Mouse (Mus musculus) retina, embryonic 14.5 days (tissue): Measurements from ENCODE around the gene Gm28308.

ENCODE experiments used
- DNase-seq: peaks from one replicate; pipeline ENCODE4 v3.0.0-alpha.2; 2015; ENCODE audit warnings: low spot score

Gm28308 gene

DNA sequence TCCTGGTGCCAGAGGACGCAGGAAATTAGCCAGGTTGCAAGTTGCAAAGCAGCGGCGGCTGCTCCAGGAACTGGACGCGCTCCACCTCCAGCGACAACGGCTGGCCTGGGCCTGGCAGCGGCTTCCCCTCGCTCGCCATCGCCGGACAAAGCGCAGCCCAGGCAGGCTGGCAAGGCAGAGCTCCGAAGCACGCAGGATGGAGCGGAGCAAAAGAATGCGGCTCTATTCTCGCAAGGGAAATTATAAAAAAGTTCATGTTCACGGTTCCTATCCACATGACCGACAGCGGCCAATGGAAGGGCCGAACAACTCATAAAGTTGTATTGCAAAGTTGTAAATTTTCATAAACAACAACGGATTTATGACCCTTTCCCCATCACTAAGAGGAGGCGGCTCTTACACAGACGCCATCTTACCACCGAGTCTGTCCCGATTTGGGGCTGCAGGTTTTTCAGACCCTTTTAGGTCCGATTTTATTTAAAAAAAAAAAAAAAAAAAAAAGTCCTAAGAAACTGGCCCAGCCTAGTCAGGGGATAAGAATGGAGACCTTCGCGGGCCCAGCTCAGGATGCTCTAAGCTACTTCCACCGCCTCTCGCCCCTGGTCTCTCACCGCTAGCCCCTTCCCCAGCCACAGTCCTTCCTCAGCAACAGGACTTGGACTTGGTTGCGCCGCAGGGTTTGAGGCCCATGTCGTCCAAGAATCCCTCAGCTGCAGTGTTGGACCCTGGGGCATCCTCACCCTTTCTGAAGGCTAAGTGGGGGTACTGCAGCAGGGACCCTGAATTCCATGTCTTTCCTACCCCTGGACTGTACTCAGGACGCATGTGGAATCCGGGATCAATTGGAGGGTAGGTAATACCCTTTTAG is at the start of gene Gm28308, which contains the start of gene Hoxa3:
Gene Gm28308 (minus strand): TSS at position 221 of the 868 bp plus-strand sequence.
Gene Hoxa3 (minus strand): TSS at position 218 of the 868 bp plus-strand sequence.
- no peak for DNase-seq

GRCm38 (mm10) chr6:52262463-52263320 is 49.6 kb upstream of the Gm28308 start:
- DNase-seq = no peak

DNA sequence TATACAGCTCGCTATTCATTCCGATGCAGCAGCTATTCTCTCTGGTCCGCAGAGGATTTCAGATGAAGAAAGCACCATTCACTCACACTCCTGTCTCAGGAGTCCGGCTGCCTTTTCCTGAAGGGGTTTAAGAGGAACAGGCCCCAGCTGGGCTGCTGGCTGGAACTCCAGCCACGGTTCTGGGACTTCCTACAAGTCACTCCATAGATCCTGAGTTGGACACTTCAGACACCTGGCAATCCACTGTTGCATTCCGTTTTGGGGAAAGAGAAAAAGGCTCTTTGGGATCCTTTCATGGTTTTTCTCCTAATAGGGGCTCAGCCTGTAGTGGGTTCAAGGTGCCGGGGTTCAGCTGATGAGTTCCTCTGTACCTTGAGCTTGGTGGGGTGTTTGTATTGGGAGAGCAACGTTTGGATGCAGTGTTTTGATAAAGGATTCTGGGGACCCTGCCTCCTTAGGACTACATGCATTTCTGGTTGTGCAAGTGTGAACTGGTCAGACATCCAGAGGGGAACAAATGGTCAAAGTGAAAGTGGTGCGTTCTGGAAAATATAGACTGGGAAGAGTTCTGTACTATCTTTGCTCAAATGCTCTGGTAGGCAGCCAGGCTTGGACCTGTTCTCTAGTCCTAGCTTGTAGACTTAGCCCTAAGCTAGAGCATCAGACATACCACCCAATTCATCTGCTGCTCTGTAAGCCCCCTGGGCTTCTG is 48.8 kb upstream of the Gm28308 start:
- no peak for DNase-seq

DNA sequence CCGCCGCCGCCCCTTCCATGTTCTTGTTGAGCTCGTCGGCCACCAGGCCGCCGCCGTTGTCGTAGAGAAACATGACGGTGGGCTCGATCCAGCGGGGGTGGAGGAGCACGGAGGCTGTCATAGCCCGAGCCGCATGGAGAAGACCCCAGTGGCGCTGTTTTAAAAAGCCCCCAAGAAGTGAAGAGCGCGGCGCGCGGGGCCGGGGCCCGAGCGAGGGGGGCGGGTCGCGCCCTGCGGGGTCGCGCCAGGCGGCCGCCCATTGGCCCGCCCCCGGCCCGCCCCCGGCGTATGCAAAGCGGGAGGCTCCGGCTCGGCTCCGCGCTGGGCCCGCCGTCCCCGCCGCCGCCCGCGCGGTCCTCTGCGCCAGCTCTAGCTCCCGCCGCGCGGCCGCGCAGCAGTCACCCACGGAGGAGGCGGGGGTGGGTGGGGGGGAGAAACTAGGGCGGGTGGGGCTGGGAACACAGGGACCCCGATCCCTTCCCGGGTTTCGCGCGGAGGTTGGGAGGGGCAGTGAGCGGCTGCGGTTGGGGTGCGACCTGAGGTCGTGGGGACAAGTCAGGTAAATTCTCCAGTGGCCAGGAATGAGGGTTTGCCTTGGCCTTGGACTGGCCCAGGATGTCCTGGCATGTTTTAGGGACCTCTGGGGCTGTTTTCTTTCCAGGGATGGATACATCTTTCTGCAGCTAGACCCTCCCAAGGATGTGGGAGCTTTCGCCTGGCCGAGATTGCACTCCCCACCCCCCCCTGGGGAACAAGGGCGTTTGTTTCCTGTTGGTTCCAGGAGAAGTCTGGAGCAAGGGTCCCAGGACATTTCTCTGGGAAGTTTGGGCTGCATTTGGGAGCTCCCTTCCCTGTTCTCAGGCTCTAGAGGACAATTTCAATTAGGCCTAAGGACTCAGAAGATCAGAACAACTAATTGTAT is 47.8 kb upstream of the Gm28308 start, which contains the start of gene Hoxa13:
Gene Hoxa13 (minus strand): TSS at position 227 of the 922 bp plus-strand sequence.
- DNase-seq = no peak

- DNase-seq = no peak
Measured at GRCm38 (mm10) chr6:52259811-52260261, 46.7 kb upstream of the Gm28308 start.

- DNase-seq = no peak
Measured at GRCm38 (mm10) chr6:52259081-52259790, 46.1 kb upstream of the Gm28308 start.

DNA sequence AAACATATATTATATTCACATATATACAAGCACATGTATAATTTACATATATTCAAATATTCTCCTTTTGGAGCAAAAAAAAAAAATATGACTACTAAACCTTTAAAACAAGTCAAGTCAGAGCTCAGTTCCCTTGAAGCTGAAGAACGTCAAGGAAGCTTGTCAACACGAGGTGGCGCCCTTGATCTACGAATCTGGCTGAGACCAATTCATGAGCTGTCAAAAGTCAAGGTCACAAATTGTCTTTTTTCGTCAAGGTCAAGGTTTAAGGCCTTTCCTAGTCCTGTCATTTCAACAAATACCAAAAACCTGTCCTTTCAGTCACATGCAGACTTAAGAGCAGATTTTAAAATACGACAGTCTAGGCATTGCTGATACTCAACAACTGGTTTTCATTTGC is 43.8 kb upstream of the Gm28308 start:
- peak; percentile 92 for DNase-seq

DNA sequence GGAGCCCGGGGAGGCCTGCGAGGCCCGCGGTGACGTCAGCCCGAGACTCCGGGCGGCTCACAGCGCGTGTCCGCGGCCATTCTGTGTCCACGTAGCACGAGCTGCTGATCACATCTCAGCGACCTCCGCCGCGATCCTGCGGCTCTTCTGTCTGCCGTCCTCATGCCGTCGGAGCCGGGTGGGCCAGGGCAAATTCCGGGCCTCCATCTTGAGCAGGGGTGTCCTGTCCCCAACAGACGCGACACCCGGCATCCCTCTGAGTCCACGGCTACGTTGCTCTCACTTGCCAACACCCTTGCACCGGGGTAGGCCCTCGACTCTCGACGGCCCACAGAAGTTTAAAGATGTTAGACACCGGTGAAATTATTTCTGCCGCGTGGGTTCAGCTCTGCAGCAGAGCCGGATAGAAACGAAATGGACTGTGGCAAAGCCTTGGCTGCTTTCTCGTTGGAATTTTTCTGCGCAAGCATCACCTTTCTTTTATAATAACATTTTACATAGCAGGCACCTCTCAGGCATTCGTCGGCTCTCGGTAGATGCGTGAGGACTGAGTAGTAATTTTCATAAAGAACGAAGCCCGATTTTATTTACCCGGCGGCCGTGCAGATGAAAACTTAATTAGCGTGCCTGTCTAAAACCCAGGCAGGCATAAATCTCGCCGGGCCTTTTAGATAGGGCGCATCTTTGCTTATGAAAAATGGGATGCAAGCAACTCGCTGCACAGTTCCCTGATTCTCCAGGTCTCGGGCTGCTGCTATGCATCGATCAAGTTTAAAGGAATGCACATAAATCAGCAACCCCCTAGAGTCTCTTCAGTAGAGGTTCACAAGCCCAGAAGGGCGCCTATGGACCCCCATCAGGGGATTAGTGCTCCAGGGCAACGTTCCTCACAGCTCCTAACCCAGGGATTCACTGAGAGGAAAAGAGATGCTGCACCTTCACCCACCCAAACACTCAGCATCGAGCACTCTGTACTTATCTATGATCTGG is 40.7 kb upstream of the Gm28308 start:
- peak; percentile 53 for DNase-seq

DNA sequence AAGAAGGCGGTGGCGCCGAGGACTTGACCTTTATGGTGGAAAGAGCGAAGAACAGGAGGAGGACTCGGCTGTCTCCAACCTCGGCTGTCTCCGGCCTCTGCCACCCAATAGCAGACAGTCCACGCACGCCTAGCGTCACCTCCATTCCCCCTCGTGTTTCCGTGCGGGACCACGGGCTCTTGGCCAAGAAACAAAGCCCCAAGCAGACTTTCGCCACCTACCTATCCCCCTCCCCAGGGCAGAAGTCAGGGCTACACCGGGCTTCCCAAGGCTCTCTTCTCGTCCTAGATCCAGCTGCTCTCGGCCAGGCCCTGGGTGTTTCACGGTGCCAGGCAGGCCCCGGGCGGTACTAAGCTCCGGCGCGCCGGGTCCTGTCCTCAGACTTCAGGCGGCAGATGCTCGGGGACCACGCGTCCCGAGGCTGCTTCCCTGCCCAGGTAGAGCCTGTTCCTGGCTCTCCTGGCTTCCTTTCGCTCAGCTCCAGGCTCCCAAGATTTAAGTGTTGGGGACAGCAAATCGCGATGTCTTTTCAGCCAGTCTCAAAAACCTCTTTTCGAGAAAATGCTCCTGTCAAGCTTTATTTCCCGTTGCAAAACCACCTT is 39.7 kb upstream of the Gm28308 start:
- no peak for DNase-seq

DNA sequence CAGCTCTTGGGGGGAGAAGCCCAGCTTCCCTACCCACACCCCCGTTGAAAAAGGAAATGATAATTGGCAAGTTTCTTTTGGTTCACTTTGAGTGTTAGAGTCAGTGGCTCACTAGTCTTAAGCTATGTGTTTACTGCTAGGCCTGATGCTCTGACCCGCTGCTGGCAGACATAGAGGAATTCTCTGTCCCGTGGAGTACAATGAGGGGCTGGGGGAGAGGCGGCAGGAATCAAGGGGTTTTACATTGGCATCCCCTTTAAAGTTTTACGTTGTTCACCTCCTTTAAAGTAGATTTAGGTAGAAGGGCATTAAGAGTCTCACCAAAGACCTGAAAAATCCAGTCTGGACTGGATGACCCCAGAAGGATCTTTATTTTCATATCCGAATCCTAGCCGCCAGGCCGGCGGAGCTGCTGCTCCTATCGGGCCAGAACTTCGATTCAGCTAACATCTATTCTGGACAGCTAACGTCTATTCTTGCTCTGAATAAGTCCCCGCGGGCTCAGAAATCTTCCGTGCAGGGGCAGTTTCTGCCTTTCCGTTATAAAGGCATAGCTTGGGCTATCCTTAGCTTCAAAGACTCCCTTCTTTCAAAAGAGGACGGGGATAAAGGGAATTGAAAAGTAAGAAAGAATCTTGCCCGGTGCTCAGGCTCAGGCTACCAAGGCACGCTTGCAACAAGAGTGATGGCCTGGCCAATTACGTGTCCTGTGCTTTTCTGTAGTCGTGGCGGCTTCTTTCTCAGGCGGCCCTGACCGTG is 39.1 kb upstream of the Gm28308 start:
- DNase-seq = no peak

DNA sequence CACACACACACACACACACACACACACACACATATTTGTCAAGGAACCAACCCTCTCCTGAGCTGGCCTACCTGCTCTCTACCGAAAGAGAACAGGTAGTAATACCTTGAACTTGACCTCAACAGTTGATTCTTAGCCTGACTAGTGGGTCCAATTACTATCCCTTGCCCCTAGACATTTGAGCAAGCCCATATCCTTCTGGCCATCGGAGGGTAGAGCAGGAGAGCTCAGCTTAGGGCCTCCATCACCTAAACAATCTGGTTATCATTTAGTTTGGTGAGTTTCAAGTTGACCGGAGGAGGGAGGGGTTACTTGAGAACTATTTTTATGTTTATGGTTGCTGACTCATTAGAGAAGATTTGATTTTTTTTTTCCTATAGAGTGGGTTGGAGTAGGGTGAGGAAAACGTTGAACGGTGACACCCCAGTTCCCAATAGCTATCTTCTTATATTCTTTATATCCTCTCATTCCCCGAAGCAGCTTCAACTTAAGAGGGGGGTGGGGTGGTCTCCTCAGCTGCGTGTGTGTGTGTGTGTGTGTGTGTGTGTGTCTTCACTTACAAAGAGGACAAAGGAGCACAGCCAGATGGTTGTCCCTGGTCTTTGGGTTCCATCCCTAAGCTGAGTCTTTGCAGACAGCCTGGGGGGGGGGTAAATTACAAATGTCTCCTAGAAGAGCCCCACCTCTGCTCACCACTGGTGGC is 38.2 kb upstream of the Gm28308 start:
- DNase-seq = no peak

GRCm38 (mm10) chr6:52249826-52250225 is 36.7 kb upstream of the Gm28308 start:
- no peak for DNase-seq

DNA sequence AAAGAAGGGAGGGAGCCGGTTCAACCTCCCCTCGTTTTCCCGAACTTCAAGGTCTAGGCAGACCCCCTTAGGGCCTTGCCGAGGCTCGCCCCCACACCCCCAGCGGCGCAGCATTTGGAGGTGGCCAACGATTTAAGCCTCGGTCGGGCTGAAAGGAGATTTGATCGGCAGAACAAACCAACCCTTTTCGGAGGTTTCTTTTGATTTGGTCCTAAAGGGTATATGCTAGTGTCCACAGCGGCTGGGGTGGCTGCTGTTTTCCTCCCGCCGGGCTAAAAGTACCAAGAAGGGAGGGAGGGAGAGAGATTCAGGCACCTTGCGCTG is 36.2 kb upstream of the Gm28308 start:
- DNase-seq = no peak

DNA sequence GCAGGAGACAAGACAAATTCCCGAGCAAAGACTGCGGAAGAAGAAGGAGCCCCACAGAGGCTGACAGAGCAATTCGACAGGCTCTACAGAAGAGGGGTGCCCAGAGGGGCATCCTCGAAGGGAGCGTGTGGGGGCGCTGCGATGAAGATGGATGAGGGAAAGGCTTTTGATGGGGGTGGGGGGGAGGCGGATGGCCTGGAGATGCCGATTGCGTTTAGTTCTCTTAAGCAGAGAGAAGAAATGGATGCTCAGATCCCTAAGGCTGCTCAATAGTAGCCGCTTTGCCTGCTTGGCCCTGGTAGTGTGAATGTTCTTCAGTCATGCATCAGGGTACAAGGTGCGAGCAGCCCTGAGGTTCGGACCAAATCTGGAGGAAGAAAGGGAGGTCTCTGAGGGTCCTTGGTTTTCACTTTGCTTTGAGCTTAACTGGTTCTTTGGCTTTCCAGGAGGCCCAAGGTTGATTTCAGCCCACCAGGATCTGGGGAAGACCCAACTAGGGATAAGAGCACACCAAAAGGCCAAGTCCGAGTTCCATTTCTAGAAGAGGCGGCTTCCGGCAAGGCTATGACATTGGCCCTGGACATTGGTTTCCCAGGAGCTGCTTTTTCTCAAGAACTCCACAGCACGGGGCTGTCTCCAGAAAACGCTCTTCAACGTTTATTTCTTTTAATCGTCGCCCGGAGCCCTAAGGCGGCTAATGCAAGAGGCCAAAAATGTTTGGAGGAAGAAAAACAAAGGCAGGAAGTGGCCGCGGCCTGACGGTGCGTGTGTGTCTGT is 35.7 kb upstream of the Gm28308 start:
- no peak for DNase-seq

- DNase-seq = no peak
Measured at GRCm38 (mm10) chr6:52247766-52248637, 34.9 kb upstream of the Gm28308 start.

DNA sequence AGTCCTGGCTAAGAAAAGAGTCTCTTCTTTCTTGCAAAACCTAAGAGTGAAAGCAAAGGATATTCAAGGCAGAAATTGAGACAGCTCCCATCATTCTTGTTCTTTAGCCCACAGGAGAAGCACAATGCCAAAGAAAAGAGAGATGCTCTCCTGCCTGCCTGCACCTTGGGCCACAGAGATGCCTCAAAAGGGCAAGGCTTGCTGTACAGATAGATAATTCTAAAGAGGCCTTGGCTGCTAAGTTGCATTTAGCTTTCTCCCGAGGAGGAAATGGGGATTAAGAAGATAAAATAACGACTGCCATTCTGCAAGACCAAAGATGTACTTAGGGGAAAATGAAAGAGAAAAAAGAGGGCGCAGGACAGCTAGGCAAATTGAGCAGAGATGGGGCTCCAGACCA is 33.8 kb upstream of the Gm28308 start:
- no peak for DNase-seq
